Mouse (Mus musculus) right cerebral cortex, adult 2 months (tissue): Measurements from ENCODE around the gene Syt3.

Source experiments
- DNase-seq, 2 experiments: peaks; one replicate each; pipeline ENCODE4 v3.0.0; 2021 to 2022; ENCODE audit warnings: low spot score in 2 of 2

The Syt3 gene

GRCm38 (mm10) chr7:44356590-44357481 is 27.1 kb upstream of the Syt3 start:
- peak; percentile 11 to 18 for DNase-seq

- DNase-seq: peak in 1 of 2 experiments; percentile 4
Measured at GRCm38 (mm10) chr7:44357531-44357930, 26.4 kb upstream of the Syt3 start.

- DNase-seq: peak; percentile 20 to 27
Measured at GRCm38 (mm10) chr7:44358012-44358411, 25.9 kb upstream of the Syt3 start.

DNA sequence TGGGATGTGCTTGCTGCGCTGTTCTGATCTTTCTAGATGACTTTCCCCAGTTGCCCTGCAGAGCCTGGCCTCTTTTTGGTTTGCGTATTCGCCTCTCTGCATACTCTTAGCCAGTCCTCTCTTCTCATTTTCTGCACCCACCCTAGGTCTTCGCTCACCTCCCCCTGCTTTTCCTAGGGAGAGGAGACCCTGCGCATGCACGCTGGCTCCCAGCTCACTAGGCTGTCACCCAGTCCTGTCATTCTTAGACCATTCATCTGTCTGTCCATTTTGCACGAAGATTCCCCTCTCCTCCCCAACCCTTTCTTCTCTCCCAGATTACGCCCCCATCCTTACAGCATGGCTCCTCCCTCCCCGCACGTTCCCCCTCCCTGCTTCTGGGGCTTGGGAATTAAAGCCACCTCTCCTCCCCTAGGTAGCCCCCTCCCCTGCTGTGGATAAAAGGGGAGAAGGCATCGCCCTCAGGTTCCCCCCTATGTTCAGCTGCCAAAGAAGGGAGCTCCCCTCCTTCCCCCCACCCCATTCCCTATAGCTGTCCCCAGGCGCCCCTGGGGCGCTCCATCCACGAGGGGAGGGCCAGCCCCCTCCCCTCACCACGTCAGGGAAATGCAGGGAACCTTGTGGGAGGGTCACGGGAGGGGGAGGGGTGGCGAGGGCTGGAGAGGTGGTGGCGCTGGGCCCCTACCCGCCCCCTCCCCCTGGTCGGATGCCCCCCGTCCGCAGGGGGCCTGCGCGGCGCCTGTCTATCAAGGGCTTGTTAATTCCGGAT is 24.8 kb upstream of the Syt3 start:
- peak; percentile 23 to 29 for DNase-seq

GRCm38 (mm10) chr7:44359908-44360672 is 23.8 kb upstream of the Syt3 start:
- DNase-seq: peak; percentile 97

DNA sequence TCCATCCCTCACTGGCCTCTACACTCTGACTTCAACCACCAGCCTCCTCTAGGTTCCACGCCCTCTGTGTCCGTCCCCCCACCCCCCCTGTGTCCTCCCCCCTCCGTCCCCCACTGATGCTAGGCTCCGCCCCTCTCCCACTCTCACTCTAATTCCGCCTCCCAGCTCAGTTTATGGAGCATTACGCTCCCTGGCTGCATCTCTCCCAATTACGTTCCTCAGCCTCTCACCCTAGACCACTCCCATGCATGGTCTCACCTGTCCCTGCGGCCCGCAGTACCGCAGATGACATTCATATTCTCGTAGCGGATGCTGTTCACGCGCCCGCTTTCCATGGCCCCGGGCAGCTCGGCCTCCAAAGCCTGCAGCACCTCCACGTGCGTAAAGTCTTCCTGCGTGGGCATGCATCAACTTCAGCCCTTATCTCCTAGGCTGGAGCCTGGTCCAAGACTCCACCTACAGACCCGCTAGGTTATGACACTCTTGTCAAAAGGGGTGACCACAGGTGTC is 23.1 kb upstream of the Syt3 start:
- peak; percentile 47 to 50 for DNase-seq

GRCm38 (mm10) chr7:44372678-44373077 is 11.2 kb upstream of the Syt3 start:
- no peak for DNase-seq

GRCm38 (mm10) chr7:44373460-44373859 is 10.4 kb upstream of the Syt3 start:
- no peak for DNase-seq

DNA sequence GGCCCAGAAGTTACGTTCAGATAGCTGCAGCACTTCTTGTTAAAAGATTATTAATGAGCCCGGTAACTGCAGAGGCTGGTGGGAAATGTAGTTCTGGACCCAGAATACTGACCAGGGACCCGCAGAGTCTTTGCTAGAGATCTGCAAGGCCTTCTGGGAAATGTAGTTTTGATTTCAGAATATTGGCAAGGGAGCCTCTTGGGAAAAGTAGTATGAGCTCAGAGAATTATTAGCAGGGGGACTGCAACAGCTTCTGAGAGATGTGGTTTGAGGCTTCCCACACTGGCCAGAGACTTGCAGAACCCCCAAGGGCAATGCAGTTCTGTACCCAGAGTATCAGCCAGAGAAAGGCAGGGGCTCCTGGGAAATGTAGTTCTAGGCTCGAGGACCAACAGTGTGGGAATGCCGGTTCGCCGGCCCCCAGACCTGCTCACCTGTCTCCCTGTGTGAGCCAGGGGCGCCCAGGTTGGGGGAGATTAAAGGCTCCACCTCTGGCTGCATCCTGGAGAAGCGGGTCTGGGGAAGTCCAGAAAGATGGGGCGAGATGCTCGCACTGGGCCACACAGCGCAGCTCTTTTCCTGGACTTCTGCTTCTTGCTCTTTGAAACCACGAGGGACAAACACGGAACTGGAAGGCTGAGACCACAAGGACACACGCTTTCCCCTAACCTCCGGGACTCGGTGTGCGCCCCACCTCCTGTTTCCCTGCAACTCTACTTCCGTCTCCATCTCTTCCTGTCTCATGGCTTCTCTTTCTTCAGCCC is 9.8 kb upstream of the Syt3 start:
- peak; percentile 90 to 96 for DNase-seq

- peak in 1 of 2 experiments; percentile 22 for DNase-seq
Measured at GRCm38 (mm10) chr7:44374756-44375155, 9.1 kb upstream of the Syt3 start.

DNA sequence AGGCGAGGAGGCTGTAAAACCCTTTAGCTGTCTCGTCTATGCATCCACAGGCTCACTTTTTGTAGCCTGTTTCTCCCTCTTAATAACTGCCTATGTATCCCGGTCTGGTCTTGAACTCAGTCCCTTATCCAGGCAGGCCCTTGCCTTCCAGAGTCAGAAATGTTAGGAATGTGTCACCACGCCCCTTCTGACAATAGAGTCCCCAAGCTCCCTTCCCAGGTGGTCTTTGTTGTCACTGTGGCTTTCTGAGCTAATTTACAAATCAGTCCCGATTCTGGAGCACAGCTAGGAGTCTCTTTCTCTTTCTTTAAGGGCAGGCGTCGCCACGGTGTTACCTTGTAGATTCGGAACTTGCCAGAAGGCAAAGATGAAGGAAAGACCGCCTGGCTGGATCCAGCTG is 8.7 kb upstream of the Syt3 start:
- DNase-seq: no peak

DNA sequence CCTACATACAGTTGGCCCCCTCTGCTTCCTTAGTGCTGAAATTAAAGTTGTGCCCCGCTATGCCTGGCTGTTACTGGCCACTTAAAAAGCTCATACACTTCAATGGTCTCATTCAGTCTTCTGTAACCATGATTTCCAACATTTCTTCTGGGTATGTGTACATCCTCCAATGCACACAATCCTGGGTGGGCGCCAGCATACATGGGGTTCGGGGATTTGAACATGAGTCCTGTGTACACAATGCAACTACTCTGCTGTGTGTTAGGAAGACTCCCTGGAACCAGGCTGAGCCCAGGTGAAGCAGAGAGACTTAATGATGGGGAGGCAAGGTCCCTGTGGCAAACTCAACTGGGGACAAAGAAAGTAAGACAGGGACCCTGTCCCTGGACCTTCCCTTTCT is 8.1 kb upstream of the Syt3 start:
- no peak for DNase-seq

GRCm38 (mm10) chr7:44378290-44378689 is 5.6 kb upstream of the Syt3 start:
- DNase-seq: no peak

DNA sequence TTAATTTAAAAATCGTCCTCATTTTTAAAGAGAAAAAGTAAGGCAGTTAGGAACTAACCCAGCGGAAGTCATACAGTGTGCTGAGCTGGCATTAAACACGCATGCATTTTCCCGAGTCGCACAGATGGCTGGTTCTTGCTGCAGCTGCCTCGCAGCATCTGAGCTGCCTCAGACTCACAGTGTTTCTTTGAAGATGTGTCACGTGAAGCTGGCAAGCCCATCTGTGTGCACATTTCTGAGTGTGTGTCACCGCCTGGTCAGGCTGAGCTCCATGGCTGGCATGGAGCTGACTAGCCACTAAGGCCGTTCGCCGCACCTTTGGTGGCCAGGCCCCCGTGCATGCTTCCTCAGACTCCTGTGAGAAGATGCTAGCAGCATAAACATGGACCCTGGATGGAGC is 1.4 kb upstream of the Syt3 start:
- DNase-seq: peak; percentile 82 to 85

DNA sequence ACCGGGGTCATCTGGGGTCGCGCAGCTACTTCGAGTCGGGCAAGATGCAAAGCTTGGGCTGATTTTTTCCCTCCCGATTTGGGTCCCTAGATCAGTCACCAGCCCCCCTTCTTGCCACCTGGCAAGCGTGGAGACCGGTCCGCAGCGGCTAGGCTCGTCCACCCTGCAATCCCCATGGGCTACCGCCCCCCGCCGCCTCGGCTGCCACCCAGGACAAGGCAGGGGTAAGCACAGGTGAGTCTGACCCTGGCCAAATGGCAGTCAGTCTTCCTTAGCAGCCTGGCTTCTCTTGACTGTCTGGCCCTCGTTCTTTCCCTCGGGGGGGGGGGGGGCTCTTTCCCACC is 786 bp downstream of the Syt3 start:
- no peak for DNase-seq

DNA sequence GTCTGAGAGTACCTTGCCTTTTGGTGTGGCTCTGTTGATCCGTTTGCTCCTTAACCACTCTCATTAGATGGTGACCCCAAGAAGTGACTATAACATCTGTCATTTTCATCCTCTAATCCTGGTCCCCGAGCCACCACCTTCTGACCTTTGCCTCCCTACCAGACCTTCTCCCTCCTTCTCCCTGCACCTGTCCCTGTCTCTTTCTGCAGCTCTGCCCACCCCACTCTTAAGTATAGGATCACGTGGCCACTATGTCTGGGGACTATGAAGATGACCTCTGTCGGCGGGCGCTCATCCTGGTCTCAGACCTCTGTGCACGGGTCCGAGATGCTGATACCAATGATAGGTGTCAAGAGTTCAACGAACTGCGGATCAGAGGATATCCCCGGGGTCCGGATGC is 1.8 kb downstream of the Syt3 start, which contains the start of gene 1700008O03Rik:
Gene 1700008O03Rik (minus strand): TSS at position 101 of the 400 bp plus-strand sequence.
- no peak for DNase-seq

DNA sequence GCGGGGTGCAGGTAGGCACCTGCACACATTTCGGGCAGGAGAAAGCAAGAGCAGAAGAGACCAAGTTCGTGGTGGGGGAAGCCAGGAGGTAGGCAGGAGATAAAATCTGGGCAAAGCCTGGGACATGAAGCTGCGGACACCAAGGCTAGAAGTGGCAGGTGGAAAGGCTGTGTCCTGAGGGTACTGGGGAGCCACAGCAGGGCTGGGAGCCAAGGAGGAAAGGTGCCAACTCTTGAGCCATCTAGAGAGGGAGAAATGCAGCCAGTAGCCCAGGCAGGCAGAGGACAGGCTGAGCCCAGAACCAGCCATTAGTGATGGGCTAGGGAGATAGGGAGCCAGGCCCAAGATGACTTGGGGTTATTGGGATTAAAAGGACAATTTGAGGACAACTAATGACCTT is 7.9 kb downstream of the Syt3 start:
- DNase-seq: no peak

- no peak for DNase-seq
Measured at GRCm38 (mm10) chr7:44392341-44392740, 8.4 kb downstream of the Syt3 start.

DNA sequence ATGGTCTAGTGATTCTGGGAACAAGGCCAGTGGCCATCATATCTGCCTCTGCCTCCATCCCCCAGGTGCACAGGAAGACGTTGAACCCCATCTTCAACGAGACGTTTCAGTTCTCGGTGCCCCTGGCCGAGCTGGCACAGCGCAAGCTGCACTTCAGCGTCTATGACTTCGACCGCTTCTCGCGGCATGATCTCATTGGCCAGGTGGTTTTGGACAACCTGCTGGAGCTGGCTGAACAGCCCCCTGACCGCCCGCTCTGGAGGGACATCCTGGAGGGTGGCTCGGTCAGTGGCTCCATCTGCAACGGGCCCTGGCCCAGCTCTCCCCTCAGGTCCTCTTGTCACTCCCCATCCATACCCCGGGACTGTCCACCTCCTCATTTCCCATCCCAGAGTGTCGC is 9.4 kb downstream of the Syt3 start:
- no peak for DNase-seq

- peak; percentile 53 to 57 for DNase-seq
Measured at GRCm38 (mm10) chr7:44398570-44398969, 14.7 kb downstream of the Syt3 start.

DNA sequence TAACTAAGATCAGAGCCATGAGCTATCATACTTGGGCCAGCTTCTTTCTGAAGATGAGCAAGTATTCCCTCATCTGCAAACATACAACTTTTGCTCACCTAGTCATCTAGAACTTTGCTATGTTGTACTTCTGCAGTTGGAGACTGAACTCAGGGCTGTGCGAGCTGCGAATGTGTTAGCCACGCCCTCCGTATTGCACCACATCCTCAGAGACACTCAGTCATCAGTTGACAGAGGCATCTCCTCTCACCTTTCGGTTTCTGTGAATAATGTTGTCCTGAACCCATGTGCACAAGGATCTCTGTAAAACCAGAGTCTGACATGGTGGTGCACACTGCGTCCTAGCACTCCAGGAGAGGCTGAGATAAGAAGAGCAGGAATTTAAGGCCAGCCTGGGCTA is 17.8 kb downstream of the Syt3 start:
- DNase-seq: no peak
